Mouse (Mus musculus): ENCODE results near the gene Zmym4. TPM values are rescaled to one million over a fixed set of nuclear protein-coding genes. Genes with fewer than 3 reads are reported as not detected.

The Zmym4 gene
- total and polyA plus RNA-seq, 3 experiments = 3.5 to 22.6 (median 20.2) TPM

- Histone ChIP-seq H3K9ac (ENCODE audit: low read depth, low read length) (no peak overlapping the region), H3K4me3 (no peak overlapping the region), H3K4me1 (ENCODE audit: control insufficient read depth, insufficient read depth, low read length) (no peaks in the 10 kb centered on the region), H3K79me2 (replicated peaks; ENCODE audit: control insufficient read depth, insufficient read depth, low read length) (no peaks in the 10 kb centered on the region), H3K27ac (no peak overlapping the region), H3K27me3 (ENCODE audit: control insufficient read depth, insufficient read depth, low read length) (no peaks in the 10 kb centered on the region), H3K36me3 (ENCODE audit: control insufficient read depth, insufficient read depth, low read length) (no peaks in the 10 kb centered on the region; the same call in 1 of the 2 replicates)
- intact Hi-C loops (cut with DNase I) = no loop called here
- TF ChIP-seq CTCF (IDR thresholded peaks at IDR 0.05) = peak; percentile 55
- TF ChIP-seq POLR2A (IDR thresholded peaks at IDR 0.05; ENCODE audit: insufficient read depth, low read depth, low read length) = no peak
- TF ChIP-seq EP300 (IDR thresholded peaks at IDR 0.05; ENCODE audit: insufficient read depth, low read depth, low read length) = no peak
- 62% methylated on average over 1 of the region's 1 CpGs for WGBS
- DNase-seq = no peak
These were observed 82.0 kb downstream of the Zmym4 start for GRCm38 (mm10) chr4:126885953-126886352.

DNA sequence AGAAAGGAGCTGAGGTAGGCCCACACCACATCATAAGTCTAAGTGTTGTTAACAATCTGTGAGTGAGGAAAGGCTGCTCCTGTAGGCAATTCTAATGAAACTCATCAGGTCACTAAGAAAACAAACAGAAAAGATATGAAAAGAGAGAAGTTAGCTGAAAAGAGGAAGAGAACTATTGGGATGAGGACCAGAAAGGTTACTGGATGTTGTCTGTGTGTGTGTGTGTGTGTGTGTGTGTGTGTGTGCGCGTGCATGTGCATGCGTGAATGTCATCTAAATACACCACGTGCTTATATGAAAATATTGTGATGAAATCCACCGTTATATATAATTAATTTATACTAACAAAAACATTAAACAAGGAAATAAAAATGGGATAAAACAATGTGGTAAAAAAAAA, 84.3 kb downstream of the Zmym4 start:
- TF ChIP-seq CTCF (IDR thresholded peaks at IDR 0.05) = no peak
- TF ChIP-seq EP300 (IDR thresholded peaks at IDR 0.05; ENCODE audit: insufficient read depth, low read depth, low read length) = no peak
- TF ChIP-seq POLR2A (IDR thresholded peaks at IDR 0.05; ENCODE audit: insufficient read depth, low read depth, low read length) = no peak
- 94% methylated on average over 5 of the region's 5 CpGs for WGBS
- intact Hi-C loops (cut with DNase I) = no loop called here

DNA sequence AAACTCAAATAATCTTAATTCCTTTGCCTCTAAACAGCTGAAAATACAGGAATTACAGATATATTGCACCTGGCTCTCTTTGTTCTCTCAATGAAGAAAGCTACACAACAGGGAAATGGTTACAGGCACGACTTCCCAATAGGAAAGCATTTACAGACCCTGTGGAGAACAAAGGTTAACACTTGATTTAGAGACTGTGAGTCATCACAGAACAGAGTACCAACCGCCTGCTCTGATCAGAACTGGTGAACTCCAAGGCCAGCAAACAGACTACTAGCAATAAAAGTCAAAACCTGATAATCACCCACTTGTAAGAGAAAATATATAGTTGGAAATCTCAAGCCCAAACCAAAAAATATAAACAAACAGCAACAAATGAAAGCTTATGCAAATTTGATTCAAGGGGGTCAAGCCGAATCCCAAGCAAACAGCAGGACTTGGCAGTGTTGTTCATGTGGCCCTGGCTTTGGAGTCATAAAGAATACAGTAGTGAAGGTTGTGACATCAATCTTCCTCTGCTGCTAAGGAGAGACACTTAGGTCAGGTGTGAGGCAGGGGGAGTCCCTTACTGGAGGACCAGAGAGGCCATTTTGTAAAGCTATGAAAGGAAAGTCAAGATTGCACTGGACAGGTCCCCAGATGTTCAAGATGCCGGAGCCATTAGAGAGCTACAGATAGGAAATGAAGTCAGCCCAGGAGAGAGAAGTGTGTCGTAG, 88.2 kb downstream of the Zmym4 start:
- H3K9ac ChIP-seq (ENCODE audit: low read depth, low read length) = no peak overlapping the region
- H3K4me3 ChIP-seq = no peak overlapping the region
- no peaks in the 10 kb centered on the region for H3K79me2 ChIP-seq (replicated peaks; ENCODE audit: control insufficient read depth, insufficient read depth, low read length)
- TF ChIP-seq CTCF (IDR thresholded peaks at IDR 0.05) (no peak), EP300 (IDR thresholded peaks at IDR 0.05; ENCODE audit: insufficient read depth, low read depth, low read length) (no peak), POLR2A (IDR thresholded peaks at IDR 0.05; ENCODE audit: insufficient read depth, low read depth, low read length) (no peak)
- no peaks in the 10 kb centered on the region for H3K4me1 ChIP-seq (ENCODE audit: control insufficient read depth, insufficient read depth, low read length)
- 78% methylated on average over 5 of the region's 5 CpGs for WGBS
- no peaks in the 10 kb centered on the region for H3K36me3 ChIP-seq (ENCODE audit: control insufficient read depth, insufficient read depth, low read length)
- no peaks in the 10 kb centered on the region for H3K27me3 ChIP-seq (ENCODE audit: control insufficient read depth, insufficient read depth, low read length)
- no peak for DNase-seq
- intact Hi-C loops (cut with DNase I) = no loop called here
- H3K27ac ChIP-seq = no peak overlapping the region

More for the DNA sequence above, 84.3 kb downstream of the Zmym4 start:
- no peaks in the 10 kb centered on the region for H3K79me2 ChIP-seq (replicated peaks; ENCODE audit: control insufficient read depth, insufficient read depth, low read length)
- no peaks in the 10 kb centered on the region for H3K27me3 ChIP-seq (ENCODE audit: control insufficient read depth, insufficient read depth, low read length)
- DNase-seq = no peak
- no peak overlapping the region for H3K4me3 ChIP-seq
- no peaks in the 10 kb centered on the region for H3K4me1 ChIP-seq (ENCODE audit: control insufficient read depth, insufficient read depth, low read length)
- H3K9ac ChIP-seq (ENCODE audit: low read depth, low read length) = no peak overlapping the region
- H3K36me3 ChIP-seq (ENCODE audit: control insufficient read depth, insufficient read depth, low read length) = no peaks in the 10 kb centered on the region; the same call in 1 of the 2 replicates
- no peak overlapping the region for H3K27ac ChIP-seq

DNA sequence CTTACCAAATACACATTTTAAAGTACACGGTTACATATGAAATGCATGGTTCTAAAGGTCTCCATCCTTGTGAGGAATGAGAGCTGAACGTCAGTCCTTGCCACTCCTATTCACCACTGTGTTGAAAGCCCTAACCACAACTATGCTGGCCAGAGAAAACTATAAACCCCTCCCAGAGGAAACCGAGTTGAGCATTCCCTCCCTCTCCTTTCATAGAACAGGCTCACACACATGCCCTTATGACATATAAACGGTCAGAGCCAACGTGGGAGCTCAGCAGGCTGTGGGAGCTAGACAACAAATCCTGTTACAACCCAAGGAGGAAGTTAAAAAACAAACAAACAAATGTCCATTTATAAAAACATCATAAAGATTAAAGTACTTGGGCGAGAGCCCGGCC, 95.2 kb downstream of the Zmym4 start:
- Histone ChIP-seq H3K9ac (ENCODE audit: low read depth, low read length) (no peak overlapping the region), H3K27me3 (ENCODE audit: control insufficient read depth, insufficient read depth, low read length) (no peaks in the 10 kb centered on the region), H3K36me3 (ENCODE audit: control insufficient read depth, insufficient read depth, low read length) (no peaks in the 10 kb centered on the region), H3K27ac (no peak overlapping the region), H3K4me1 (ENCODE audit: control insufficient read depth, insufficient read depth, low read length) (no peaks in the 10 kb centered on the region), H3K4me3 (no peak overlapping the region), H3K79me2 (replicated peaks; ENCODE audit: control insufficient read depth, insufficient read depth, low read length) (no peaks in the 10 kb centered on the region)
- no peak for DNase-seq
- TF ChIP-seq CTCF (IDR thresholded peaks at IDR 0.05) (no peak), POLR2A (IDR thresholded peaks at IDR 0.05; ENCODE audit: insufficient read depth, low read depth, low read length) (no peak), EP300 (IDR thresholded peaks at IDR 0.05; ENCODE audit: insufficient read depth, low read depth, low read length) (no peak)
- intact Hi-C loops (cut with DNase I) = no loop called here
- 65% methylated on average over 7 of the region's 7 CpGs for WGBS

- Histone ChIP-seq H3K27me3 (ENCODE audit: control insufficient read depth, insufficient read depth, low read length) (no peaks in the 10 kb centered on the region), H3K79me2 (replicated peaks; ENCODE audit: control insufficient read depth, insufficient read depth, low read length) (no peaks in the 10 kb centered on the region), H3K4me3 (no peak overlapping the region), H3K4me1 (ENCODE audit: control insufficient read depth, insufficient read depth, low read length) (no peaks in the 10 kb centered on the region), H3K9ac (ENCODE audit: low read depth, low read length) (no peak overlapping the region), H3K27ac (no peak overlapping the region), H3K36me3 (ENCODE audit: control insufficient read depth, insufficient read depth, low read length) (no peaks in the 10 kb centered on the region)
- intact Hi-C loops (cut with DNase I) = no loop called here
- WGBS = 94% methylated on average over 12 of the region's 12 CpGs
- TF ChIP-seq POLR2A (IDR thresholded peaks at IDR 0.05; ENCODE audit: insufficient read depth, low read depth, low read length) = no peak
- TF ChIP-seq CTCF (IDR thresholded peaks at IDR 0.05) = no peak
- TF ChIP-seq EP300 (IDR thresholded peaks at IDR 0.05; ENCODE audit: insufficient read depth, low read depth, low read length) = no peak
- DNase-seq = no peak
These were observed 99.2 kb downstream of the Zmym4 start for GRCm38 (mm10) chr4:126868699-126869098.

DNA sequence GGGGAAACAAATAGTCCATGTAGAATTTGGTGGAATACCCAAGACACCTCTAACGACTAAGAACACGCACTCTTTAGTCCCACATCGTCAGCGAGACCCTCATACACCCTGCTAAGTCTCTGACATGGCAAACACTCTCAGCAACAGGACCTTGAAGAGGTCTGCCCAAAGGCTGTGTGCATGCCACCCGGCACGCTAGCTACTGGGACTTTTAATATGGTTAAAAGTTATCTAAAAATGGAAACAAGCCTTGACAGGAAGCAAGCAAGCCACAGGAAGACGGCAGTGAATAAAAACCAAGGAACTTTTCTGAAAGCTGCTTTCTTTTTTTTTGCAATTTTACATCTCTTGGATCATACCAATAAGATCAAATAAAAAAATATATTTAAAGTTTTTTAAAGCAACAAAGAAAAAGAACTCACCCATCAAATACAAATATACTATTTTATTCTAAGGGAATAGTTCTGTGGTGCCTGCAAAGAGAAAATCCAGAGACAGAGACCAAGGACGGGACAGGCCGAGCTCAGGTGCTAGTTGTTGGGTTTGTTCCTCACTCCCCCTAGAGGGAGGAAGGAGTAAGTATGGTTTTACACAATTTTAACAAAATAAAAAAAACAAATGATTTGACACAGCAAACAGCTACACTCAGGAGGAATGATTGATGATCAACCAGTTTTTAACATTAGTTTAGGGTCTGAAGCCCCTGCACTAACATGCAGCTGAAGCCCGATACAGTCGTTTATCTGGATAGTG, 106.2 kb downstream of the Zmym4 start:
- Histone ChIP-seq H3K27me3 (ENCODE audit: control insufficient read depth, insufficient read depth, low read length) (no peaks in the 10 kb centered on the region), H3K79me2 (replicated peaks; ENCODE audit: control insufficient read depth, insufficient read depth, low read length) (no peaks in the 10 kb centered on the region), H3K4me1 (ENCODE audit: control insufficient read depth, insufficient read depth, low read length) (no peaks in the 10 kb centered on the region; the same call in 1 of the 2 replicates), H3K4me3 (no peak overlapping the region), H3K9ac (ENCODE audit: low read depth, low read length) (no peak overlapping the region), H3K36me3 (ENCODE audit: control insufficient read depth, insufficient read depth, low read length) (no peaks in the 10 kb centered on the region), H3K27ac (no peak overlapping the region)
- no peak for DNase-seq
- intact Hi-C loops (cut with DNase I) = no loop called here
- TF ChIP-seq EP300 (IDR thresholded peaks at IDR 0.05; ENCODE audit: insufficient read depth, low read depth, low read length) = no peak
- peak; percentile 65 for TF ChIP-seq CTCF (IDR thresholded peaks at IDR 0.05)
- WGBS = 58% methylated on average over 11 of the region's 11 CpGs

Measured in heart, adult 2 months (tissue).